ENCODE assay signal across 8 mouse cellular contexts in the genomic region with DNA sequence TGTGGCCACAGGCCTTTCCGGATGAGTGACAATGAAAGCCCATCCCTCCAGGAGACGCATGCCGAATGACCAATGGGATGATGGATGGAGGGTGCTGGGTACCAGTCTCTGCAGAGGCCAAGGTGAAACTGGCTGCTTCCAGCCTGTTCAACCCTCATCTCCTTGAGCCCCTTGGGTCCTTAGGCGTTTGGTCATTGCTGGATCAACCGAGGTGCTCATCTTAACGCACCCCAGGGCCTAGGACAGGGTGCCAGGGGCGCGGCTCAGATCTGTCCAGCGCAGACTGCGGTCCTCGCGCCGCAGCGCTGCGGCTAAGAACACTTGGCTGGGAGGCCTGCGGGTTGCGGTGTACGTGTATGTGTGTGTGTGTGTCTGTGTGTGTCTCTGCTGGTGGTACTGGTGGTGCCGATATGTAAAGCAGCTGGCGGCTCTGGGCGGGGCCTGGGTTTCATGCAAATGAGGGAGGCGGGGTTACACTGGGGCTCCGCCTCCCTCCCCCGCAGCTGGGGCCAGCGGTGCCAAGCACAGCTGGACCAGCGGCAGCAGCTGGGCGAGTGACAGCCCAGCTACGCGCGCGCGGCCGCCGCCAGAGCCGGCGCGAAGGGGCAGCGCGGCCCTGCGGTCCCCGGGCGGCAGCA. TPM values are rescaled to one million over a fixed set of nuclear protein-coding genes. Genes with fewer than 3 reads are reported as not detected.
DNase-seq lines count a peak whose midpoint lies in the region; ATAC-seq and TF ChIP-seq lines count a peak whose summit lies in the region.

Gene Prkcb, plus strand, starts transcription at position 147 of the 638 bp plus-strand sequence.

- TF ChIP-seq CTCF in layer of hippocampus, adult 2 months (conservative IDR thresholded peaks at IDR 0.05) = no peak

- H3K36me3 ChIP-seq in forebrain, embryonic 15.5 days = no peaks in the 10 kb centered on the region
- H3K36me3 ChIP-seq in neural tube, embryonic 14.5 days (ENCODE audit: control insufficient read depth, insufficient read depth, low read length) = no peaks in the 10 kb centered on the region

- peak within 1 kb of the TSS; percentile 92 for H3K4me2 ChIP-seq in forebrain, embryonic 15.5 days (replicated peaks)
- peak within 1 kb of the TSS; percentile 55 for H3K4me2 ChIP-seq in neural tube, embryonic 14.5 days (ENCODE audit: low read depth, low read length)

- peak within 1 kb of the TSS; percentile 73 for H3K4me3 ChIP-seq in forebrain, embryonic 15.5 days
- H3K4me3 ChIP-seq in layer of hippocampus, adult 2 months = peak within 1 kb of the TSS; percentile 92
- peak within 1 kb of the TSS; percentile 64 for H3K4me3 ChIP-seq in neural tube, embryonic 14.5 days (ENCODE audit: low read depth, low read length)

- H3K4me1 ChIP-seq in forebrain, embryonic 15.5 days = peaks cover 19% of the 10 kb centered on the region
- peaks cover 8% of the 10 kb centered on the region for H3K4me1 ChIP-seq in neural tube, embryonic 14.5 days (ENCODE audit: control insufficient read depth, insufficient read depth, low read length)

- peak; percentile 77 for DNase-seq in cerebellum, adult 11 months
- peak; percentile 49 to 62 for DNase-seq in heart, postnatal 36 days
- peak; percentile 78 to 85 for DNase-seq in layer of hippocampus, adult 2 months (ENCODE audit: low spot score in 2 of 2)
- peak; percentile 16 to 42 for DNase-seq in lung, adult 18-20 months
- DNase-seq in telencephalon, adult 2 months (ENCODE audit: low read depth, low spot score) = peak; percentile 79

- peaks cover 21% of the 10 kb centered on the region; the same call in 1 of the 2 replicates for H3K27me3 ChIP-seq in forebrain, embryonic 15.5 days
- no peaks in the 10 kb centered on the region for H3K27me3 ChIP-seq in neural tube, embryonic 14.5 days (ENCODE audit: control insufficient read depth, insufficient read depth, low read length)

- H3K9me3 ChIP-seq in forebrain, embryonic 15.5 days = no peaks in the 10 kb centered on the region
- H3K9me3 ChIP-seq in neural tube, embryonic 14.5 days (ENCODE audit: control insufficient read depth, low read length) = no peaks in the 10 kb centered on the region

- peak; percentile 77 for ATAC-seq in CD4-positive, CD25-positive, alpha-beta regulatory T cell, adult 4 months
- ATAC-seq in forebrain, embryonic 15.5 days (replicated peaks) = peak; percentile 87
- peak; percentile 92 for ATAC-seq in neural tube, embryonic 14.5 days (ENCODE audit: low read depth)

- WGBS in forebrain, embryonic 15.5 days = 3% methylated on average over 42 of the region's 42 CpGs
- 5% methylated on average over 40 of the region's 42 CpGs for WGBS in neural tube, embryonic 14.5 days

- intact Hi-C loops in heart, postnatal 36 days (cut with DNase I) = no loop called here

- peak within 1 kb of the TSS; percentile 60 for H3K9ac ChIP-seq in forebrain, embryonic 15.5 days (replicated peaks)
- H3K9ac ChIP-seq in neural tube, embryonic 14.5 days (replicated peaks; ENCODE audit: low read depth, low read length) = peak within 1 kb of the TSS; percentile 39

- 0 out of 2 replicates have a peak within 1 kb of the TSS, but pooled peaks have one; percentile 31 for H3K27ac ChIP-seq in forebrain, embryonic 15.5 days (replicated peaks)
- H3K27ac ChIP-seq in layer of hippocampus, adult 2 months = peak within 1 kb of the TSS; percentile 96
- H3K27ac ChIP-seq in neural tube, embryonic 14.5 days (ENCODE audit: low read depth, low read length) = peak within 1 kb of the TSS; percentile 36; the same call in 1 of the 2 replicates

RNA-seq across cellular contexts. Expression of gene Prkcb, which starts in this region (rescaled TPM):
- polyA plus RNA-seq in CD4-positive, CD25-positive, alpha-beta regulatory T cell, adult 4 months (2017; shearing (Covaris generic)) = 10 to 100 TPM; 64.4 to 70.8 TPM
- polyA plus RNA-seq in forebrain, embryonic 15.5 days (2015; fragmentation: Nextera tagmentation; extraction: Ambion mirVana) = 42.9 and 48.6 TPM in 2 replicates
- 1 to 10 TPM; 3.2 to 4.9 TPM for total RNA-seq in heart, postnatal 36 days (2021)
- 100 to 1,000 TPM; 788 to 796 TPM for total RNA-seq in layer of hippocampus, adult 2 months (2021)
- polyA plus RNA-seq in neural tube, embryonic 14.5 days (2014; fragmentation: Nextera tagmentation; extraction: Ambion mirVana) = 131 and 170 TPM in 2 replicates

Comparison
In these comparisons a context has a peak if more than half of its experiments do, and no peak if none do; other contexts are left out.
1. Peak in every context shown above with its lines: DNase-seq, ATAC-seq, H3K4me3 ChIP-seq and H3K27ac ChIP-seq.
2. RNA of gene Prkcb (total RNA-seq): 788 to 796 TPM in layer of hippocampus, adult 2 months; 3.2 to 4.9 TPM in heart, postnatal 36 days; every median in the first group is over 100 times any median in the second.
3. DNase-seq: peak in every context shown above with its lines; median percentile 82 in layer of hippocampus, adult 2 months; 79 in telencephalon, adult 2 months; 77 in cerebellum, adult 11 months; 56 in heart, postnatal 36 days; 29 in lung, adult 18-20 months.
4. H3K27ac ChIP-seq: peak in every context shown above with its lines; median percentile 96 in layer of hippocampus, adult 2 months; 36 in neural tube, embryonic 14.5 days; 31 in forebrain, embryonic 15.5 days.